ENCODE assay signal across 28 mouse cellular contexts in genomic region chr17:35554321-35554720, GRCm38 (mm10). TPM values are rescaled to one million over a fixed set of nuclear protein-coding genes. Genes with fewer than 3 reads are reported as not detected.
DNase-seq lines count a peak whose midpoint lies in the region; ATAC-seq and TF ChIP-seq lines count a peak whose summit lies in the region.
"Had no signal": no experiment of that assay in that cellular context is flagged by ENCODE, and none has a peak within 500 bp of the region (broad histone marks: within the 10 kb centered on the region; RNA-seq: fewer than 3 reads in every experiment).

No protein-coding gene starts in this region.

- H3K27me3 ChIP-seq in testis, adult 2 months (ENCODE audit: control insufficient read depth, insufficient read depth, low read length): no peaks in the 10 kb centered on the region
- H3K27me3 ChIP-seq in ES-Bruce4 (ENCODE audit: control insufficient read depth, insufficient read depth, low read length, poor library complexity, severe bottlenecking): no peaks in the 10 kb centered on the region
- H3K27me3 ChIP-seq in hindbrain, embryonic 13.5 days: no peaks in the 10 kb centered on the region
- H3K27me3 ChIP-seq: embryonic facial prominence, embryonic 12.5 days; forebrain, embryonic 13.5 days; forebrain, embryonic 15.5 days; Patski had no signal

- no peak for DNase-seq in testis, postnatal 14 days (ENCODE audit: low spot score)
- DNase-seq in adrenal gland, postnatal 14 days: no peak
- DNase-seq: adrenal gland, adult 8-10 months; adrenal gland, postnatal 25 days; B cell, adult 2 months; cerebellum, adult 11 months; cerebellum, adult 18-20 months; cerebellum, adult 8-10 months; cerebellum, adult 9-11 months; cerebellum, postnatal 14 days; cerebellum, postnatal 36 days; forebrain, postnatal 0 days had no signal

- no peak overlapping the region for H3K27ac ChIP-seq in testis, adult 2 months (ENCODE audit: control insufficient read depth, insufficient read depth, low read depth, low read length)
- no peak overlapping the region for H3K27ac ChIP-seq in ES-Bruce4 (ENCODE audit: insufficient read depth, low read length)
- H3K27ac ChIP-seq in hindbrain, embryonic 13.5 days: no peak overlapping the region
- H3K27ac ChIP-seq: embryonic facial prominence, embryonic 10.5 days; embryonic facial prominence, embryonic 12.5 days; forebrain, embryonic 13.5 days; forebrain, embryonic 15.5 days had no signal

- H3K4me3 ChIP-seq in testis, adult 2 months (ENCODE audit: control insufficient read depth, low read depth, low read length): peak overlapping the region; percentile 83
- peak overlapping the region; percentile 20 for H3K4me3 ChIP-seq in ES-Bruce4 (ENCODE audit: low read depth, low read length)
- H3K4me3 ChIP-seq in hindbrain, embryonic 13.5 days: no peak overlapping the region
- H3K4me3 ChIP-seq: embryonic facial prominence, embryonic 10.5 days; embryonic facial prominence, embryonic 12.5 days; forebrain, embryonic 13.5 days; forebrain, embryonic 15.5 days had no signal

- no peak for TF ChIP-seq CTCF in testis, adult 2 months (IDR thresholded peaks at IDR 0.05; ENCODE audit: control insufficient read depth, insufficient read depth, insufficient replicate concordance, low read depth, low read length)
- no peak for TF ChIP-seq CTCF in ES-Bruce4 (IDR thresholded peaks at IDR 0.05; ENCODE audit: low read depth, low read length)

- no peaks in the 10 kb centered on the region for H3K9me3 ChIP-seq in ES-Bruce4 (replicated peaks; ENCODE audit: control insufficient read depth, insufficient read depth, low read length, poor library complexity, severe bottlenecking)
- no peaks in the 10 kb centered on the region for H3K9me3 ChIP-seq in hindbrain, embryonic 13.5 days
- H3K9me3 ChIP-seq: embryonic facial prominence, embryonic 12.5 days; forebrain, embryonic 13.5 days; forebrain, embryonic 15.5 days had no signal

- H3K4me2 ChIP-seq in hindbrain, embryonic 13.5 days: no peak overlapping the region
- H3K4me2 ChIP-seq: embryonic facial prominence, embryonic 12.5 days; forebrain, embryonic 13.5 days; forebrain, embryonic 15.5 days had no signal

- WGBS in hindbrain, embryonic 13.5 days: 82% methylated on average over 5 of the region's 5 CpGs

- no peak for TF ChIP-seq POLR2A in testis, adult 2 months (IDR thresholded peaks at IDR 0.05; ENCODE audit: control insufficient read depth, low read depth, low read length)
- TF ChIP-seq POLR2A in ES-Bruce4 (IDR thresholded peaks at IDR 0.05; ENCODE audit: insufficient read depth, low read length): no peak

- ATAC-seq in hindbrain, embryonic 13.5 days (ENCODE audit: low FRiP score): no peak
- ATAC-seq: activated CD4-positive, CD25-positive, alpha-beta regulatory T cell, adult 4 months; CD4-positive, CD25-positive, alpha-beta regulatory T cell, adult 4 months; forebrain, embryonic 13.5 days; forebrain, embryonic 15.5 days; forebrain, postnatal 0 days; Patski had no signal

- TF ChIP-seq EP300 in ES-Bruce4 (IDR thresholded peaks at IDR 0.05; ENCODE audit: insufficient read depth, low read depth, low read length): no peak

- H3K4me1 ChIP-seq in testis, adult 2 months (ENCODE audit: control insufficient read depth, insufficient read depth, low read length): peaks cover 23% of the 10 kb centered on the region
- peaks cover 12% of the 10 kb centered on the region for H3K4me1 ChIP-seq in ES-Bruce4 (ENCODE audit: control insufficient read depth, insufficient read depth, low read length)
- H3K4me1 ChIP-seq in hindbrain, embryonic 13.5 days (replicated peaks): peaks cover 7% of the 10 kb centered on the region; the same call in 1 of the 2 replicates

- no peaks in the 10 kb centered on the region for H3K36me3 ChIP-seq in testis, adult 2 months (ENCODE audit: control insufficient read depth, insufficient read depth, low read length)
- H3K36me3 ChIP-seq in ES-Bruce4 (ENCODE audit: control insufficient read depth, insufficient read depth, low read length, poor library complexity, severe bottlenecking): no peaks in the 10 kb centered on the region
- no peaks in the 10 kb centered on the region for H3K36me3 ChIP-seq in hindbrain, embryonic 13.5 days
- H3K36me3 ChIP-seq: embryonic facial prominence, embryonic 10.5 days; embryonic facial prominence, embryonic 12.5 days; forebrain, embryonic 15.5 days; G1E had no signal

- H3K9ac ChIP-seq in ES-Bruce4 (ENCODE audit: low read depth, poor library complexity, severe bottlenecking): peak overlapping the region; percentile 37; the same call in 1 of the 2 replicates
- no peak overlapping the region for H3K9ac ChIP-seq in hindbrain, embryonic 13.5 days
- H3K9ac ChIP-seq: embryonic facial prominence, embryonic 12.5 days; forebrain, embryonic 13.5 days; forebrain, embryonic 15.5 days; forebrain, postnatal 0 days had no signal

RNA-seq across cellular contexts. Expression of gene Cdsn, which starts 2.4 kb away (rescaled TPM):
- 8.7 and 9.5 TPM in 2 replicates for polyA plus RNA-seq in testis, adult 2 months (2012; rRNA removed)
- polyA plus RNA-seq in ES-Bruce4 (2011; ENCODE audit: insufficient read depth, insufficient read length, low read depth, missing spikeins): 0.33 TPM in 1 of 2 replicates, not detected in the other
- total RNA-seq in adrenal gland, postnatal 14 days (2021): 0.23 and 0.37 TPM in 2 replicates
- polyA plus RNA-seq in hindbrain, embryonic 13.5 days (2015; fragmentation: Nextera tagmentation; extraction: Ambion mirVana): 0.12 and 0.14 TPM in 2 replicates
- total RNA-seq: G1E had no signal
- polyA plus RNA-seq: activated CD4-positive, CD25-positive, alpha-beta regulatory T cell, adult 4 months; CD4-positive, CD25-positive, alpha-beta regulatory T cell, adult 4 months; embryonic facial prominence, embryonic 10.5 days; forebrain, embryonic 11.5 days; forebrain, embryonic 13.5 days; G1E had no signal

RNA-seq across cellular contexts. Expression of gene 2300002M23Rik, which starts 12.9 kb away (rescaled TPM):
- 1.8 TPM in 1 of 2 replicates, not detected in the other for polyA plus RNA-seq in testis, adult 2 months (2012; rRNA removed)
- 0.46 TPM in 1 of 2 replicates, not detected in the other for polyA plus RNA-seq in ES-Bruce4 (2011; ENCODE audit: insufficient read depth, insufficient read length, low read depth, missing spikeins)
- total RNA-seq in adrenal gland, postnatal 14 days (2021): not detected in 2 replicates
- not detected in 2 replicates for polyA plus RNA-seq in hindbrain, embryonic 13.5 days (2015; fragmentation: Nextera tagmentation; extraction: Ambion mirVana)
- total RNA-seq: adrenal gland, adult 18-20 months; adrenal gland, adult 8-10 months; adrenal gland, postnatal 25 days; adrenal gland, postnatal 4 days; forebrain, postnatal 0 days had no signal
- polyA plus RNA-seq: activated CD4-positive, CD25-positive, alpha-beta regulatory T cell, adult 4 months; brain, embryonic 14.5 days; CD4-positive, CD25-positive, alpha-beta regulatory T cell, adult 4 months; cortical plate, adult 2 months; embryonic facial prominence, embryonic 10.5 days; embryonic facial prominence, embryonic 12.5 days; forebrain, embryonic 11.5 days; forebrain, embryonic 13.5 days; forebrain, embryonic 15.5 days; forebrain, postnatal 0 days; G1E; Patski had no signal

RNA-seq across cellular contexts. Expression of gene Psors1c2, which starts 21.3 kb away (rescaled TPM):
- polyA plus RNA-seq in testis, adult 2 months (2012; rRNA removed): 2.5 and 3.6 TPM in 2 replicates
- 4.6 and 7.0 TPM in 2 replicates for polyA plus RNA-seq in ES-Bruce4 (2011; ENCODE audit: insufficient read depth, insufficient read length, low read depth, missing spikeins)
- not detected in 2 replicates for total RNA-seq in adrenal gland, postnatal 14 days (2021)
- polyA plus RNA-seq in hindbrain, embryonic 13.5 days (2015; fragmentation: Nextera tagmentation; extraction: Ambion mirVana): 0.68 and 1.4 TPM in 2 replicates
- total RNA-seq: adrenal gland, adult 18-20 months; adrenal gland, adult 8-10 months; adrenal gland, postnatal 25 days had no signal
- polyA plus RNA-seq: activated CD4-positive, CD25-positive, alpha-beta regulatory T cell, adult 4 months had no signal

RNA-seq across cellular contexts. Expression of gene Cchcr1, which starts 37.4 kb away (rescaled TPM):
- 294 and 295 TPM in 2 replicates for polyA plus RNA-seq in testis, adult 2 months (2012; rRNA removed)
- polyA plus RNA-seq in ES-Bruce4 (2011; ENCODE audit: insufficient read depth, insufficient read length, low read depth, missing spikeins): 13.4 and 15.3 TPM in 2 replicates
- 12.0 and 14.3 TPM in 2 replicates for total RNA-seq in adrenal gland, postnatal 14 days (2021)
- polyA plus RNA-seq in hindbrain, embryonic 13.5 days (2015; fragmentation: Nextera tagmentation; extraction: Ambion mirVana): 6.3 and 7.6 TPM in 2 replicates

RNA-seq across cellular contexts. Expression of gene Tcf19, which starts 37.7 kb away (rescaled TPM):
- polyA plus RNA-seq in testis, adult 2 months (2012; rRNA removed): 2.5 and 2.6 TPM in 2 replicates
- polyA plus RNA-seq in ES-Bruce4 (2011; ENCODE audit: insufficient read depth, insufficient read length, low read depth, missing spikeins): 4.0 and 5.2 TPM in 2 replicates
- 19.9 and 21.4 TPM in 2 replicates for total RNA-seq in adrenal gland, postnatal 14 days (2021)
- 14.9 and 15.4 TPM in 2 replicates for polyA plus RNA-seq in hindbrain, embryonic 13.5 days (2015; fragmentation: Nextera tagmentation; extraction: Ambion mirVana)
